Mouse (Mus musculus) fibroblast of lung, adult 2 months (primary cell): ENCODE measurements around the gene Serpinh1.

Source experiments
- DNase-seq: peaks from one replicate; pipeline ENCODE4 v3.0.0-alpha.2; 2011; ENCODE audit warnings: low read depth

Gene Serpinh1

GRCm38 (mm10) chr7:99326128-99326527, 26.9 kb downstream of the Serpinh1 start:
- no peak for DNase-seq

- DNase-seq, result no peak
These were observed 28.2 kb downstream of the Serpinh1 start for GRCm38 (mm10) chr7:99324810-99325209.

GRCm38 (mm10) chr7:99323321-99323700, 29.7 kb downstream of the Serpinh1 start:
- no peak for DNase-seq

- DNase-seq, result peak; percentile 46
These were observed 30.2 kb downstream of the Serpinh1 start for GRCm38 (mm10) chr7:99322691-99323320.

GRCm38 (mm10) chr7:99320524-99320923, 32.5 kb downstream of the Serpinh1 start:
- DNase-seq, result no peak

- no peak for DNase-seq
These were observed 35.6 kb downstream of the Serpinh1 start for GRCm38 (mm10) chr7:99317475-99317874.

- no peak for DNase-seq
These were observed 36.8 kb downstream of the Serpinh1 start for GRCm38 (mm10) chr7:99316207-99316606.

GRCm38 (mm10) chr7:99314565-99314964, 38.5 kb downstream of the Serpinh1 start:
- DNase-seq, result no peak

- no peak for DNase-seq
These were observed 39.8 kb downstream of the Serpinh1 start for GRCm38 (mm10) chr7:99313253-99313652.

- DNase-seq, result no peak
These were observed 40.3 kb downstream of the Serpinh1 start for GRCm38 (mm10) chr7:99312671-99313143.

- DNase-seq, result no peak
These were observed 41.0 kb downstream of the Serpinh1 start for GRCm38 (mm10) chr7:99312058-99312457.

GRCm38 (mm10) chr7:99311433-99311832, 41.6 kb downstream of the Serpinh1 start:
- DNase-seq, result no peak

GRCm38 (mm10) chr7:99306640-99307039, 46.4 kb downstream of the Serpinh1 start:
- no peak for DNase-seq

- no peak for DNase-seq
These were observed 47.4 kb downstream of the Serpinh1 start for GRCm38 (mm10) chr7:99305688-99306087.

- peak; percentile 97 for DNase-seq
These were observed 48.1 kb downstream of the Serpinh1 start for GRCm38 (mm10) chr7:99304949-99305372.

GRCm38 (mm10) chr7:99304029-99304428, 49.0 kb downstream of the Serpinh1 start:
- DNase-seq, result no peak

GRCm38 (mm10) chr7:99300650-99301175, 52.3 kb downstream of the Serpinh1 start:
- no peak for DNase-seq
